Mouse (Mus musculus) spleen, adult 2 months (tissue): ENCODE measurements around the gene Gpd1. TPM values are rescaled to one million over a fixed set of nuclear protein-coding genes. Genes with fewer than 3 reads are reported as not detected.
A peak's percentile ranks its signal among the peaks of the same experiment; 100 is the strongest.

ENCODE experiments used
- DNase-seq, 2 experiments: peaks; one replicate each; pipeline versions ENCODE4 v3.0.0 to v3.0.0-alpha.2; 2012 to 2021; ENCODE audit warnings: low spot score in 2 of 2, low read depth in 1 of 2
- H3K27ac ChIP-seq: fragments of 200-500 bp; 2 replicates; pipeline ENCODE4 v1.5.1; 2012; ENCODE audit warnings: low read length, inconsistent platforms; ENCODE audit not compliant: insufficient read depth
- H3K27me3 ChIP-seq: fragments of 200-500 bp; 2 replicates; pipeline ENCODE4 v1.6.1; 2012; ENCODE audit warnings: mild to moderate bottlenecking, moderate library complexity, low read length, inconsistent platforms; ENCODE audit not compliant: control insufficient read depth, insufficient read depth
- H3K36me3 ChIP-seq: fragments of 200-500 bp; 2 replicates; pipeline ENCODE4 v1.6.1; 2012; ENCODE audit warnings: mild to moderate bottlenecking, low read length, inconsistent platforms; ENCODE audit not compliant: control insufficient read depth, insufficient read depth
- H3K4me1 ChIP-seq: fragments of 200-500 bp; 2 replicates; pipeline ENCODE4 v1.6.1; 2011; ENCODE audit warnings: inconsistent platforms; ENCODE audit not compliant: control insufficient read depth, insufficient read depth, insufficient read length
- H3K4me3 ChIP-seq: fragments of 200-500 bp; 2 replicates; pipeline ENCODE4 v1.5.1; 2011; ENCODE audit warnings: mild to moderate bottlenecking, inconsistent platforms; ENCODE audit not compliant: insufficient read depth, insufficient read length; ENCODE audit errors: extremely low read depth
- CTCF ChIP-seq: fragments of 200-500 bp; IDR thresholded peaks from 2 replicates; pipeline ENCODE4 v1.5.1; 2011; ENCODE audit warnings: mild to moderate bottlenecking, inconsistent platforms; ENCODE audit not compliant: insufficient read depth, insufficient read length, insufficient replicate concordance; ENCODE audit errors: extremely low read depth
- POLR2A ChIP-seq: fragments of 200-500 bp; IDR thresholded peaks from 2 replicates; pipeline ENCODE4 v1.6.1; 2011; ENCODE audit warnings: low read depth, low read length, inconsistent platforms
- WGBS: fragments of 180-500 bp; shearing (Covaris S2); methylation state at CpG from one replicate; pipeline ENCODE4 v1.1.7; 2018; 5-methylcytosine and 5-hydroxymethylcytosine counted together
- polyA plus RNA-seq: library from polyadenylated mRNA; depleted of rRNA; stranded (reverse); fragments of >200 nt; gene quantifications from 2 replicates; pipeline ENCODE4 v1.2.3, GENCODE M21; 2012

Gpd1 gene
- polyA plus RNA-seq, 1 experiment: 8.5 TPM

- 95% methylated on average over 3 of the region's 3 CpGs for WGBS
These were observed 3.7 kb upstream of the Gpd1 start for GRCm38 (mm10) chr15:99713569-99713968.

GRCm38 (mm10) chr15:99714206-99714605 is 3.1 kb upstream of the Gpd1 start:
- 66% methylated on average over 4 of the region's 4 CpGs for WGBS
- no peak for DNase-seq
- Histone ChIP-seq H3K36me3 (peaks cover 23% of the 10 kb centered on the region), H3K27me3 (no peaks in the 10 kb centered on the region), H3K27ac (no peak overlapping the region), H3K4me1 (no peaks in the 10 kb centered on the region), H3K4me3 (no peak overlapping the region)
- TF ChIP-seq CTCF (no peak), POLR2A (no peak)

More at GRCm38 (mm10) chr15:99713569-99713968, 3.7 kb upstream of the Gpd1 start:
- no peak overlapping the region for H3K4me3 ChIP-seq
- no peak overlapping the region for H3K27ac ChIP-seq
- DNase-seq: no peak
- TF ChIP-seq CTCF (no peak), POLR2A (no peak)
- no peaks in the 10 kb centered on the region for H3K4me1 ChIP-seq
- peaks cover 27% of the 10 kb centered on the region for H3K36me3 ChIP-seq
- H3K27me3 ChIP-seq: no peaks in the 10 kb centered on the region

GRCm38 (mm10) chr15:99714858-99715257 is 2.5 kb upstream of the Gpd1 start:
- TF ChIP-seq CTCF (peak; percentile 78; the same call in 1 of the 2 replicates), POLR2A (no peak)
- Histone ChIP-seq H3K4me1 (no peaks in the 10 kb centered on the region), H3K4me3 (no peak overlapping the region), H3K27ac (no peak overlapping the region), H3K36me3 (peaks cover 19% of the 10 kb centered on the region), H3K27me3 (no peaks in the 10 kb centered on the region)
- 68% methylated on average over 7 of the region's 7 CpGs for WGBS
- DNase-seq: peak in 1 of 2 experiments; percentile 65

- Histone ChIP-seq H3K36me3 (peaks cover 16% of the 10 kb centered on the region), H3K4me3 (no peak overlapping the region), H3K27ac (no peak overlapping the region), H3K27me3 (no peaks in the 10 kb centered on the region), H3K4me1 (no peaks in the 10 kb centered on the region)
- 76% methylated on average over 13 of the region's 13 CpGs for WGBS
- no peak for TF ChIP-seq CTCF
- no peak for DNase-seq
These were observed 1.9 kb upstream of the Gpd1 start for GRCm38 (mm10) chr15:99715361-99715865.

- TF ChIP-seq CTCF (no peak), POLR2A (no peak)
- DNase-seq: no peak
- no peaks in the 10 kb centered on the region for H3K27me3 ChIP-seq
- H3K4me1 ChIP-seq: no peaks in the 10 kb centered on the region
- 82% methylated on average over 11 of the region's 11 CpGs for WGBS
- peaks cover 11% of the 10 kb centered on the region for H3K36me3 ChIP-seq
- H3K27ac ChIP-seq: no peak overlapping the region
- no peak overlapping the region for H3K4me3 ChIP-seq
These were observed 1.2 kb upstream of the Gpd1 start for GRCm38 (mm10) chr15:99715982-99716746.

- WGBS: 91% methylated on average over 12 of the region's 12 CpGs
- no peaks in the 10 kb centered on the region for H3K4me1 ChIP-seq
These were observed 501 bp upstream of the Gpd1 start for GRCm38 (mm10) chr15:99716814-99717213.

GRCm38 (mm10) chr15:99718461-99719021 is 1.2 kb downstream of the Gpd1 start:
- DNase-seq: no peak
- H3K27ac ChIP-seq: no peak overlapping the region
- H3K4me1 ChIP-seq: no peaks in the 10 kb centered on the region
- 83% methylated on average over 9 of the region's 9 CpGs for WGBS
- no peak overlapping the region for H3K4me3 ChIP-seq
- H3K36me3 ChIP-seq: no peaks in the 10 kb centered on the region
- no peaks in the 10 kb centered on the region for H3K27me3 ChIP-seq
- TF ChIP-seq POLR2A: no peak
- no peak for TF ChIP-seq CTCF

More at GRCm38 (mm10) chr15:99716814-99717213, 501 bp upstream of the Gpd1 start:
- Histone ChIP-seq H3K27me3 (no peaks in the 10 kb centered on the region), H3K36me3 (peaks cover 7% of the 10 kb centered on the region; the same call in 1 of the 2 replicates), H3K27ac (no peak overlapping the region), H3K4me3 (no peak overlapping the region)
- TF ChIP-seq CTCF (no peak), POLR2A (no peak)
- DNase-seq: no peak
